Mouse (Mus musculus): ENCODE results near the gene Ywhab. TPM values are rescaled to one million over a fixed set of nuclear protein-coding genes. Genes with fewer than 3 reads are reported as not detected.

Ywhab gene
- total RNA-seq, 1 experiment from 2014 or later, result 49.7 TPM

DNA sequence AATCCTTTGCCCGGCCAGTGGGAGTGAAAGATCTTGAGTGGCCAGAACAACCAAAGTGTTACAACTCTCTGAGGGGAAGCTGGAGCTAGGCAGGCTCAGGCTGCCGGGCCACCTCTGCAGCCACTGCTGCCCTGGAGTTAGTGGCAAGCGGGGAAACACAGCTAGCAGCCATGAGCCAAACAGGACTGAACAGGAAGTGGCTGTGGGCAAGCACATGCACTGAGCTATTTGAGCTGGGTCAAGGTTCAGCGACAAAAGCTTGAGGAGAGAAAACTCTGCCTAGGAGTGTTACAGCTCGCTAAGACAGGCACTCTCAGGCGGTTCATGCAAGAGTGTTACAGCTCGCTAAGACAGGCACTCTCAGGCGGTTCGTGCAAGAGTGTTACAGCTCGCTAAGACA lies 12.2 kb downstream of the Ywhab start:
- ATAC-seq (ENCODE audit: extremely low read depth, insufficient number of reproducible peaks, low FRiP score, poor library complexity, severe bottlenecking), result peak; percentile 66

GRCm38 (mm10) chr2:164007547-164007946 lies 12.8 kb downstream of the Ywhab start:
- ATAC-seq (ENCODE audit: extremely low read depth, insufficient number of reproducible peaks, low FRiP score, poor library complexity, severe bottlenecking), result no peak

- no peak for ATAC-seq (ENCODE audit: extremely low read depth, insufficient number of reproducible peaks, low FRiP score, poor library complexity, severe bottlenecking)
These were observed 13.3 kb downstream of the Ywhab start for GRCm38 (mm10) chr2:164007987-164008545.

GRCm38 (mm10) chr2:164009227-164009626 lies 14.5 kb downstream of the Ywhab start:
- ATAC-seq (ENCODE audit: extremely low read depth, insufficient number of reproducible peaks, low FRiP score, poor library complexity, severe bottlenecking), result no peak

- ATAC-seq (ENCODE audit: extremely low read depth, insufficient number of reproducible peaks, low FRiP score, poor library complexity, severe bottlenecking), result no peak
These were observed 15.7 kb downstream of the Ywhab start for GRCm38 (mm10) chr2:164010496-164010895.

DNA sequence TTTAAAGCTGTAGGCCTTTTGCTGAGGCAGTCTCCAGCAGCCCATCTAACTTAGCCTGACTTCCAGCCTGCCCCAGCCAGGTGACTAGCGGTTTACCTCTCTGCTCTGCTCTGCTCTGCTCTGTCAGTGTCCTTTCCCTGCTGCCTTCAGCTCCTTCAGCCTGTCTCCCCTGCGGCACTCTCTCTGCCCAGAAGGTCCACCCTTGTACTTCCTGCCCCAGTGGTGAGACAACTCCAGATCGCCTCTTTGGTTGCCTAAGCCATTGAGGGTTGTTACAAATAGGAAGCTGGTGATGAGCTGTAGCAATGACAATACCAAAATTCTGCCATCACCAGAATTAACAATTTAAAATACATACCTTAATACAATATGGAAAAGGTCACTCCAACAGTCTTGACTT lies 16.2 kb downstream of the Ywhab start:
- 0 out of 2 replicates have a peak, but pooled peaks have one; percentile 24 for ATAC-seq (ENCODE audit: extremely low read depth, insufficient number of reproducible peaks, low FRiP score, poor library complexity, severe bottlenecking)

DNA sequence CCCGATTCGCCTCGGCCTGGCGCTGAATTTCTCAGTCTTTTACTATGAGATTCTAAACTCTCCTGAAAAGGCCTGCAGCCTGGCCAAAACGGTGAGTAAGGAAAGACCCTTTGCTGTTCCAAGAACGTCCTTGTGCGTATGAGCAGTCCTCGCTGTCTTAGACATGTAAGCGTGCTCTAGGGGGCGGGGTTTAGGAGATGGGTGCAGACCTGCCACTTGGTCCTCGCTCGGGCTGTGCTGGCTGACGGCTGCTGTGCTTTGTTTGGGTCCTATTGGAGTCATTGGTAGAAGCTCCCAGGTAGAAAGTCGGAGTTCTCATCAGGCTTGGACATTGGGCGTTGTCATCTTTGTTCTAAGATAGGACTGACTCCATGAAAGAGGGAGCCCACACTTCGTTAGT lies 20.5 kb downstream of the Ywhab start:
- no peak for ATAC-seq (ENCODE audit: extremely low read depth, insufficient number of reproducible peaks, low FRiP score, poor library complexity, severe bottlenecking)

DNA sequence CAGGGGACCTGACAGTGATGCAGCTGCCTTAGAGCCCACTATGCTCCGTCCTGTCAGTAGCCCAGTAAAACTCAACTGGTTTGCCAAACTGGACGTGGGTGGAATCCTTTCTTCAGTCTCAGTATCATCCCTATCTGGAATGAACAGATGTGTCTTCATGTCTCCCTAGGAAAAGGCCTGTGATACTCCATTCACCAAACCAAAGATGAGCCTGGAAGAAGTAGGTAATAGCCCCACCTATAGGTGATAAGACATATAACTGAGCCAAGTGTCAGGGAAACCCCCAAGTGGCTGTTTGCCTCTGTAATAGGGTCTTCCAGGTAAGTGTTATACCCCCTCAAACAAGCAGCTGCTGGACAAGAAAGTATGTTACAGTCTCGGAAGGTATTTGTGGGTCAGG lies 24.1 kb downstream of the Ywhab start:
- no peak for ATAC-seq (ENCODE audit: extremely low read depth, insufficient number of reproducible peaks, low FRiP score, poor library complexity, severe bottlenecking)

DNA sequence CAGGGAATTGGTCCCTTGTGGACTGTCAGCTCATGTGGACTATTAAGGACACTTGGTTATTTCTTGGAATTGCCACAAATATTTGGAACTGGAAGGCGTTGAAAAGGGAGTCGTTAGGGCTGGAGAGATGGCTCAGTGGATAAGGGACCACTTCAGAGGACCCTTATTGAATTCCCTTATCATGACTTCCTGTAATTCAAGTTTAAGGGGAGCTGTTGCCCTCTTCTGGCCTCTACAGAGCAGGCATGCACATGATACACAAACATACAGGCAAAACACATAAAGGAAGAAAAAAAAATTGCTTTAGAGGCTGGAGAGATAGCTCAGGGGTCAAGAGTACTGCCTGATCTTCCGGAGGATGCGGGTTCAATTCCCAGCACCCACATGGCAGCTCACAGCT lies 25.2 kb downstream of the Ywhab start:
- ATAC-seq (ENCODE audit: extremely low read depth, insufficient number of reproducible peaks, low FRiP score, poor library complexity, severe bottlenecking), result no peak

- no peak for ATAC-seq (ENCODE audit: extremely low read depth, insufficient number of reproducible peaks, low FRiP score, poor library complexity, severe bottlenecking)
These were observed 27.3 kb downstream of the Ywhab start for GRCm38 (mm10) chr2:164022104-164022503.

DNA sequence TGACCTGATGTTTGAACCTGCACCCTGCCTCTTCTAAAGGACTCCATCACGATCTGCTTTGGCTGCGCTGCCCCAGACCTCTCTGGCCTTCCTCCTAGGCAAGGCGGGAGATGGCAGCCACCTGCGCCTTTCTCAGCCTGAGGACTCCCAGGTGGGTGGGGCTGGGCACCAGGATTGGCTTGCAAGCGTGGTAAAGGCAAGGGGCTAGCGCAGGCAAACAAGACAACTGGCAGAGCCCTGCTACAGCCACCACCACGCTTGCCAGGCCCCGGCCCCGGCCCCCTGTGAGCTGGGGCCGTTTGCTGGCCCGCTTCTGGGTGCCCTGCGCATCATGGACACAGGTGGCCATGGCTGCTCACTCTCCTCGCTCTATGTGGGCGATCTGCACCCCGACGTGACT lies 30.4 kb downstream of the Ywhab start, which contains the start of gene Pabpc1l:
Pabpc1l (plus strand) TSS at position 301 of the 400 bp plus-strand sequence.
- no peak for ATAC-seq (ENCODE audit: extremely low read depth, insufficient number of reproducible peaks, low FRiP score, poor library complexity, severe bottlenecking)

GRCm38 (mm10) chr2:164031147-164031546 lies 36.4 kb downstream of the Ywhab start:
- ATAC-seq (ENCODE audit: extremely low read depth, insufficient number of reproducible peaks, low FRiP score, poor library complexity, severe bottlenecking), result no peak

GRCm38 (mm10) chr2:164032973-164033372 lies 38.2 kb downstream of the Ywhab start:
- no peak for ATAC-seq (ENCODE audit: extremely low read depth, insufficient number of reproducible peaks, low FRiP score, poor library complexity, severe bottlenecking)

- no peak for ATAC-seq (ENCODE audit: extremely low read depth, insufficient number of reproducible peaks, low FRiP score, poor library complexity, severe bottlenecking)
These were observed 41.8 kb downstream of the Ywhab start for GRCm38 (mm10) chr2:164036520-164037019.

DNA sequence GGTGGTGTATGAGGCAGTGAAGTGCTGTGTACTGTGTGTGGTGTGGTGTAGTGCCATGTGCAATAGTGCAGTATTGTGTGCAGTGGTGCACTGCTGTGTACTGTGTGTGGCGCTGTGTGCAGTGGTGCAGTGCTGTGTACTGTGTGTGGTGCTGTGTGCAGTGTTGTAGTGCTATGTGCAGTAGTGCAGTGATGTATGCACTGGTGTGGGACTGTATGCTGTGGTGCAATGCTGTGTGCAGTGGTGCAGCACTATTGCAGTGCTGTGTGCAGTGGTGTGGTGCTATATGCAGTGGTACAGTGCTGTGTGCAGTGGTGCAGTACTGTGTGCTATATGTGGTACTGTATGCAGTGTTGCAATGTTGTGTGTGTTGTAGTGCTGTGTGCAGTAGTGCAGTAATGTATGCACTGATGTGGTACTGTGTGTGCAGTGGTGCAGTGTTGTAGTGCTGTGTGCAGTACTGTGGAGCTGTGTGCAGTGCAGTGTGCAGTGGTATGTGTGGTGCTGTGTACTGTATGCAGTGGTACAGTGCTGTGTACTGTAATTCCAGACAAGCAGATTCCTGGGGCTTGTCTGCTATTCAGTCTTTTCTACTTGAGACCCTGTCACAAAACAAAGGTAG lies 43.8 kb downstream of the Ywhab start:
- no peak for ATAC-seq (ENCODE audit: extremely low read depth, insufficient number of reproducible peaks, low FRiP score, poor library complexity, severe bottlenecking)

GRCm38 (mm10) chr2:164040949-164041348 lies 46.2 kb downstream of the Ywhab start:
- ATAC-seq (ENCODE audit: extremely low read depth, insufficient number of reproducible peaks, low FRiP score, poor library complexity, severe bottlenecking), result peak; percentile 42; the same call in 1 of the 2 replicates

DNA sequence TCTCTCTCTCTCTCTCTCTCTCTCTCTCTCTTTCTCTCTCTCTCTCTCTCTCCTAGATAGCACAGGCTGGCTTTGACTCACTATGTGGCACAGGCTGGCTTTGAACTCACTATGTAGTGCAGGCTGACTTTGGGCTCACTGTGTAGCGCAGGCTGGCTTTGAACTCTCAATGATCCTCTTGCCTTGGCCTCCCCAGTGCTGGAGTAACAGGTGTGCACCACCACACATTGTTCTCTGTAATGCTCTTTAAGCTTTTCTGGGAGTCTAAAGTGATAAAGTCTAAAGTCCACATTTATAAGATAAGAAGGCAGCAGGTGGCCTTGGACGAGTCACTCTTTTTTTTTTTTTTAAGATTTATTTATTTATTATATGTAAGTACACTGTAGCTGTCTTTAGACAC lies 46.8 kb downstream of the Ywhab start:
- ATAC-seq (ENCODE audit: extremely low read depth, insufficient number of reproducible peaks, low FRiP score, poor library complexity, severe bottlenecking), result no peak

GRCm38 (mm10) chr2:164047197-164047690 lies 52.5 kb downstream of the Ywhab start:
- peak; percentile 79 for ATAC-seq (ENCODE audit: extremely low read depth, insufficient number of reproducible peaks, low FRiP score, poor library complexity, severe bottlenecking)

GRCm38 (mm10) chr2:164053767-164054166 lies 59.0 kb downstream of the Ywhab start:
- no peak for ATAC-seq (ENCODE audit: extremely low read depth, insufficient number of reproducible peaks, low FRiP score, poor library complexity, severe bottlenecking)

DNA sequence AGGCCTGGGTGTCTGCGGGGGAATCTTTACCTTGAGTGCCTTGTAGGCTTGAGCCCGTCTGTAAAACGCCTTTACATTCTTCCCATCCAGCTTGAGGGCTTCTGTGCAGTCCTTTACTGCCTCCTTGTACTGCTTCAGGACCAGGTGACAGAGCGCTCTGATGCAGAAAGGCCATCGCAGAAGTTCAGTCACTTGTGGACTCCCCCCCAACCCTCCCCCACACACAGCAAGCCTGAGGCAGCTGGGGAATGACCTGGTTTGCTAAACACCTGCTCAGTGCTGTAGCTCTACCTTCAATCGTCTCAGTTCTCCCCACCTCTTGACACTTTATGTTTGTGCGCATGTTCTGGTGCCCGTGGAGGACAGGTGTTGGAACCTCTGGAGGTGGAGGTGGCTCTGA lies 59.9 kb downstream of the Ywhab start:
- no peak for ATAC-seq (ENCODE audit: extremely low read depth, insufficient number of reproducible peaks, low FRiP score, poor library complexity, severe bottlenecking)
